Mouse (Mus musculus) lung, postnatal 36 days (tissue): ENCODE results near the gene Pik3r1.

Experiments
- DNase-seq: peaks from one replicate; pipeline ENCODE4 v3.0.0; 2022; ENCODE audit warnings: mixed read lengths

The Pik3r1 gene

GRCm38 (mm10) chr13:101668859-101669258 lies 99.2 kb downstream of the Pik3r1 start:
- no peak for DNase-seq

- peak; percentile 71 for DNase-seq
Measured at GRCm38 (mm10) chr13:101664010-101664409, 104.0 kb downstream of the Pik3r1 start.

GRCm38 (mm10) chr13:101662900-101663299 lies 105.1 kb downstream of the Pik3r1 start:
- DNase-seq: no peak

GRCm38 (mm10) chr13:101661567-101661966 lies 106.5 kb downstream of the Pik3r1 start:
- DNase-seq: no peak

GRCm38 (mm10) chr13:101660187-101660586 lies 107.8 kb downstream of the Pik3r1 start:
- no peak for DNase-seq

GRCm38 (mm10) chr13:101652131-101652530 lies 115.9 kb downstream of the Pik3r1 start:
- no peak for DNase-seq

- DNase-seq: no peak
Measured at GRCm38 (mm10) chr13:101641632-101642031, 126.4 kb downstream of the Pik3r1 start.

- no peak for DNase-seq
Measured at GRCm38 (mm10) chr13:101635837-101636236, 132.2 kb downstream of the Pik3r1 start.

GRCm38 (mm10) chr13:101634420-101634819 lies 133.6 kb downstream of the Pik3r1 start:
- no peak for DNase-seq

GRCm38 (mm10) chr13:101633620-101634019 lies 134.4 kb downstream of the Pik3r1 start:
- DNase-seq: no peak

- DNase-seq: peak; percentile 13
Measured at GRCm38 (mm10) chr13:101632771-101633170, 135.2 kb downstream of the Pik3r1 start.

- DNase-seq: no peak
Measured at GRCm38 (mm10) chr13:101631561-101631960, 136.5 kb downstream of the Pik3r1 start.
